Mouse (Mus musculus) gastrocnemius, postnatal 25 days (tissue): ENCODE measurements around the gene Fgfr2. TPM values are rescaled to one million over a fixed set of nuclear protein-coding genes. Genes with fewer than 3 reads are reported as not detected.

Experiments used
- DNase-seq: peaks from one replicate; pipeline ENCODE4 v3.0.0; 2022
- total RNA-seq, 2 experiments: library from RNA; stranded (reverse); gene quantifications; 1 replicate in 1 of 2; 2 replicates in 1 of 2; pipeline ENCODE4 v1.2.3; 2021

Gene Fgfr2
- total RNA-seq, 2 experiments from 2014 or later, result 0.33 to 0.96 TPM

- no peak for DNase-seq
These were observed 2532.9 kb downstream of the Fgfr2 start for GRCm38 (mm10) chr7:130590081-130590828.

- DNase-seq, result no peak
These were observed 2536.6 kb downstream of the Fgfr2 start for GRCm38 (mm10) chr7:130586521-130587072.

DNA sequence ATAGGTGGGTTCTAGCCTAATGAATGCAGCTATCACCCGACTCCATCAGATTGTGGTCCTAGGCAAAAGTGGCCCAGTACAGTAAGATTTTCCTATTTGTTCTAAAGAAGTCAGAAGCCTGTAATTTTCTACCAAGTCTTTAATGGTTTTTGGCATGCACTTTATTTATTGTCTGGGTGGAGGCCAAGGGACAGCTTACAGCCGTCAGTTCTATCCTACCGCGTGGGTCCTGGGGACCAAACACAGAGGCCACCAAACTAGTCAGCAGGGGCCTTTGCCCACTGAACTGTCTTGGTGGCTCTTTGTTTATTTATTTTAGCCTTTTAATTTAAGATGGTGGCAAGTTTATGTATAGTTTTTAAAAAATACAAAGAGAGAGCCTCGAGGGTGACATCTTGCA is 2544.5 kb downstream of the Fgfr2 start:
- no peak for DNase-seq

GRCm38 (mm10) chr7:130578066-130578465 is 2545.1 kb downstream of the Fgfr2 start:
- no peak for DNase-seq

DNA sequence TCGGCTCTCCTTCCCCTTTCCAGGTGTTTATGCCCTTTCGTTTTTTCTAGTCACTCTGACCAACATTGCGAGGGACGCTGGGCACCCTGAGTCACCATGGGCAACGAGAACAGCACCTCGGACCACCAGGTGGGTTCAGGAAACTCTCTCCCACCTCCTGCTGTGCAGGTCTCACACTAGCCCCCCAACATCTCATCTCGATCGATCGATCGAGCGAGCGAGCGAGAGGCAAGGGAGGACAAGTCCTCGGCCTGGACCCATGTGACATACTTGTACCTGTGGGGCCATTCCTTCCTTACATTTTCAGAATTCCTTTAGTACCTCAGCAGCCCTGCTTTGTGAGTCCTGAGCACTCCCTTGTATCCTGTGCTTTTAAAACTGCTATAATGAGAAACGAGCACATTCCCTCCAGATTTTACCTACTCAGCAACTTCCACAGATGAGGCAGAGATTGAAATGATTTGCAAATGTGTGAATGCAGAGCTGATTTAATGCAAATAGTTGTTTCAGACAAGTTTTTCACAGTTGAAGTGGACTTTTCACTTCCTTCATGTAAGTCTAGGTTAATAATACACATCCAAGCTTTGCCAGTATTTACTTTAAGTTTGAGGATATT is 2545.7 kb downstream of the Fgfr2 start, which contains the start of gene Tacc2:
Gene Tacc2, plus strand, starts transcription at position 51 of the 616 bp plus-strand sequence.
- DNase-seq, result no peak

GRCm38 (mm10) chr7:130576981-130577380 is 2546.2 kb downstream of the Fgfr2 start:
- no peak for DNase-seq

- DNase-seq, result no peak
These were observed 2548.7 kb downstream of the Fgfr2 start for GRCm38 (mm10) chr7:130574211-130574991.

GRCm38 (mm10) chr7:130573746-130574145 is 2549.4 kb downstream of the Fgfr2 start:
- DNase-seq, result no peak

DNA sequence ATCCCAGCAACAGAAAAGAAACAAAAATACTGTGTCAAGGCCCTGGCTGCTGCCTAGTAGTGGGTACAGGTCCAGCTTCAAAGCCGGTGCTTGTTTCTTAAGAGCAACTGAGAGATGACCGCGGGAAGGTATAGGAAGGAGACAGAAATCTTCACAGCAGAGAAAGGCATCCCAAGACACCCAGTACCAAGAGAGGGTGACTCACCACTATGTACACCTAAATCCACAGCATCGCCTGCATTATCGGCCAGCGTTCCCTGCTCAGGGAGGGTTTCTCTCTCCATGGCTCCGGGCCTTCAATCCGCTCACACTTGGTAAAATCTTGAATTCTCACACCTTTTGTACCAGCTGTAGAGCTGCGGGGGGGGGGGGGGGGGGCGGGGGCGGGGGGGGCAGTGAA is 2550.3 kb downstream of the Fgfr2 start, which contains the start of gene Nsmce4a:
Gene Nsmce4a, minus strand, starts transcription at position 298 of the 400 bp plus-strand sequence.
- DNase-seq, result no peak

- no peak for DNase-seq
These were observed 2552.7 kb downstream of the Fgfr2 start for GRCm38 (mm10) chr7:130570472-130570871.

- peak; percentile 80 for DNase-seq
These were observed 2554.2 kb downstream of the Fgfr2 start for GRCm38 (mm10) chr7:130568783-130569436.

DNA sequence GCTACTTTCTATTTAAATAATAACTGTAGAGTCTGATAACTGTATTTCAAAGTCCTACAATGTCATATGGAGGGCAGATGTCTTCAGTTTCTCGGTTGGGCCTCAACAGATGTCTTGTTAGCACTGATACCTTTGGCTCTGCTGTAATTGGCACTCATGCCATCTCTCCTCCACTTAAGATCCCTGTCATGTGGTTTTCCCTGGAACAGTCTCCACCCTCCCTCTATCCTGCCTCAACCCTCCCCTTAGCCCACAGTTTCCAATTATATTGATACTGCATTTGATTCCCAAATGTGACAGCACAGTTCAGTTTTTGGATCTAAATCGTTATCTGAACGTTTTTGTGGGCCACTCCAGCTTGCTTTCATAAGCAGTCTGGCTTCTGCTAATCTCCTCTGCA is 2558.6 kb downstream of the Fgfr2 start:
- peak; percentile 31 for DNase-seq

DNA sequence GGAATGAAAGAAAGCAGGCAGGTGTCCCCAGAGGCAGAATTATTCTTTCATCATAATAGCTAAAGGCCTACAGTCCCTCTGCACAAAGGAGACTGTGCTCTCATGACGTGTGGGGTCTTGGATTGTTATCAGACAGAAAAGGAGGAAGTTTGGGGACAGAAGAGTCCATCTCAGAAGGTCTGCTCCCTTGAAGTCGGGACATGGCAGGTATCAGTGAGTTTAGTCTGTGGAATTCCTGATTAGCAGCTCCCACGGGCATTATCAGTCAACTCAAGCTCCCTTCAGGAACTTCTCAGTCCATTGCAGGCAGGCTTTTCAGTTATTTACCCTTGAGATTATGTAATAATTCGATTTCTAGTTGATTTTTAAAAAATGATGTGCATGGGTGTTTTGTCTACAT is 2559.3 kb downstream of the Fgfr2 start:
- no peak for DNase-seq

- DNase-seq, result no peak
These were observed 2559.9 kb downstream of the Fgfr2 start for GRCm38 (mm10) chr7:130563276-130563675.

DNA sequence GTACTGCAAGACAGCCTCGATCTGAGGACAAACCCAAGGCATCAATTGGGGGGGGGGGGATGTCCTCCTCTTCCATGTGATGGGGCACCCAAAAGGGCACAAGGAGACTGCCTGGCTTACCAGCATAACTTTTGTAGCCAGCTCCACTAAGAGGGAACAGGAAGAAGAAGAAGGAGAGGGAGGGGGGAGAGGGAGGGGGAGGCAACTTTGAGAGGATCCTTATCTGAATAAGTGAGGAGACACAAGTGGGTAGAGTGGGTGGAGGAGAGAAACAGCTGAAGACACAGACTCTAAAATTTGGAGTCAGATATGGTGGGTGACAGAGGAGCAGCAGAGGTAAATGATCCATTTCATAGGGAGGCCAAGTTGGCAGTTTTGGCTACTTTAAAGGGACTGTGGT is 2562.2 kb downstream of the Fgfr2 start:
- DNase-seq, result no peak

DNA sequence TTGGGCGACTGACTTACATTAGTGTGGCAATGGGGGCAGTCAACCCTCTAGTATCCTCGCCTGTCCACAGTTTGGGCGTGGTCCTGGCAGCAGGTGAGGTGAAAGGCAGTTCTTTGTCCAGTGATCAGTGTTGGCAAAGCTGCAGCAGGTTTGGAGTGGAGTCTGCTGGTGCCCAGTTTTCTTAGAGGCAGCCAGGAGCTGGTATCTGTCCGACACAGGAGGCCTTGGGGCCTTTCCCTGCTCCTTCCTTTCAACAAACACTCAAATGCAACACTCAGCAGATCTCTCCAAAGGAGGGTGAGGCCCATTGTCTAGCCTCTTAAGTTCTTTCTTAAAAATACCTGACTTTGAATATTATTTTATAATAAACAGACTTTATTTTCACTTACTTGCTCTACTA is 2564.6 kb downstream of the Fgfr2 start:
- no peak for DNase-seq

DNA sequence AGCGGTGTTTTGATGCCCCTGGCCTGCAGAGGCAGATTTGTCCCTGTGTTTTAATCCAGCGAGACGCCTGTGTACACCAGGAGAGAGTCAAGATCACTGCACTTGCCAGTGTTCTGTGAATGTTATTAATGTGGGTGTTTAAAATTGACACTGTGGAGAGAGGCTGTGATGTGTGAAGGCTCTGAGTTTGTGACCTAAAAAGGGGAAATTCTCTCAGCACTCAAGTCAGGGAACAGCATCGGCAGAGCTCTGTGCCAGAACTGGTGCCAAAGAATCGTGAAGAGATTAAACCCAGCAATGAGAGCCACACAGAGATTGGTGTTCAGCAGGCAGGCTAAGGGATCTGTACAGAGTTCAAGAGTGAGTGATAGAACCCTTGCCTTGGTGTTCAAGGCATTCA is 2567.6 kb downstream of the Fgfr2 start:
- DNase-seq, result no peak

GRCm38 (mm10) chr7:130553321-130553720 is 2569.8 kb downstream of the Fgfr2 start:
- no peak for DNase-seq

DNA sequence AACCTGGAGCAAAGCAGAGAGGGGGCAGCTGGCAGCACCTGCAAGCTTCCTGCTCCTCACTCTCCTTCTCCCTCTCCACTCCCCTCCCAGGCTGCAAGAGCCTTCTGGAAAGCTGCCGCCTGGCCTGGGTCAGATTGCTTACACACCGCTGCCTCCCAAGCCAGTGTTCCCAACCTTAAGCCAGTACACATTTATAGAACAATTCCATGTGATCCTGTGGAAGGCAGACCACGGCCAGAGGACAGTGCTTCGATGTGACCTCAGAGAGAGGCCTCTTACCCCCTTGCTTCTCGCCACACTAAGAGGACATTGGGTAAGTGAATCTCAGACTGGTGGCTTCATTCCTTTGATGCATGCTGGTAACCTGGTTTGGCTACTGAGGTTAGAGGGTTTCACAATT is 2570.4 kb downstream of the Fgfr2 start:
- DNase-seq, result peak; percentile 88

DNA sequence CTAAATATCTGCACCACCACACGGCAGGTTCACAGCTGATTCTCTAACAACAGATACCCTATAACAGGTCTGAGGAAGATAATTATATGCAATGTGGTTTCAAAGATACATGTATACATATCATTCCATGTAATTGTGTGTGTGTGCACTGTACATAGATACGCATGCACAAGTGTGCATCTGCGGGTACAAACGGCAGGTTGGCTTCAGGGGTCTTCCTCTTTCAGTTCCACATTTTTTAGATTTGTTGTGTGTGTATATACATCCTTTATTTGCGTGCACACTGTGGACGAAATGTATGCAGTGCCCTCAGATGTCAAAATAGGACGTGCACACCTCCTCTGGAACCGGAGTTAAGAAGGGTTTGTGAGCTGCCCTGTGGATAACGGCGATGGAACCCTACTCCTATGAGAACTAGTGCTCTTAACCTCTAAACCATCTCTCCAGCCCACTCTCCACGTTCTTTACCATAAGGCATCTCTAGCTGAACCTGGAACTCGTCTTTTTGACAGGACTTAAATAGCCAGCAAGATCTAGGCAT is 2575.4 kb downstream of the Fgfr2 start:
- no peak for DNase-seq

- peak; percentile 92 for DNase-seq
These were observed 2576.2 kb downstream of the Fgfr2 start for GRCm38 (mm10) chr7:130546791-130547484.
